Mouse (Mus musculus): ENCODE measurements around the gene Tmem245. TPM values are rescaled to one million over a fixed set of nuclear protein-coding genes. Genes with fewer than 3 reads are reported as not detected.

The Tmem245 gene
- 8.7 and 14.3 TPM in 2 replicates for polyA plus RNA-seq (2014; fragmentation: Nextera tagmentation; extraction: Ambion mirVana)

DNA sequence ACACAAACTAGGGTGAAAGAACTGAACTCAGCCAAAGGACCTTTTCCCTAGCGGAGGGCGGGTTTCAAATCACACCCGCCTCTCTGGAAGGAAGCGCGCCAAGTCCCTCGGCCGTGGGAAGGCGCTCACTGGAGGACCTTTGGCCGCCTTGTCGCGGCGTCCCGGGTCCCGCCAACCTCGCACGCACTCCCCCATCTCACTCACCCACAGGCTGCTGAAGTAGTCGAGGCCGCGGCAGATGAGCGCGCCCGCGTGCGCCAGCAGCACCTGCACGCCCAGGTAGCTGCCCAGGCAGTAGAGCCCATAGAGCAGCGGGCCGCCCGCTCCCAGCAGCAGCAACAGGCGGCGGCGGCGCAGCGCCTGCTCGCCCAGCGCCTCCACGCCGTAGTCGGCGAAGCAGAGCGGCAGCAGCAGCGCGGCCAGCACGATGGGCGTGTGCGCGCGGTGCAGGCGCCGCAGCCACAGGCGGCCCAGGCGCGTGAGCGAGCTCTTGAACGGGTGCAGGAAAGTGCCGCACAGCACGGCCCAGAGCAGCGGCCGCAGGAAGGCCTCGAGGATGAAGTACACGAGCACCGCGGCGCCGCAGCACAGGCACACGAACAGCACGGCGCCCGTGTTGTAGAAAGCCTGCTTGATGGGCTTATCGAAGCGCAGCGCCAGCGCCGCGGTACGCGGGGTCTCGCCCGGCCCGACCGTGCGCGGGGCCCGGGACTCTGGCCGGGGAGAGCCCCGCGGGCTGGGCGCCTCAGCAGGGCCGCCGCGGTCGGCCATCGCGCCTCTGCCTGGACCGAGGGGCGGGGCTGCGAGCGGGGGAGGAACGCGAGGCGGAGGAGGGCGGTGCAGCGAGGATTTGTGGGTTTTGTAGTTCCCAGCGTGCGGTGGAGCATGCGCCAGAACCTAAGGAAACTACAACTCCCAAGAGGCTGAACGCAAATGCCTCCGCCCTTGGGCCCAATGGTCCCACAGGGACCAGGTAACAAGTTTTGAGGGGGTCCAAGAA is at the start of gene Tmem245:
Gene Tmem245 (minus strand): TSS at position 797 of the 1,000 bp plus-strand sequence.
- peaks cover 21% of the 10 kb centered on the region for H3K4me1 ChIP-seq (ENCODE audit: control insufficient read depth, insufficient read depth, low read length)
- H3K4me3 ChIP-seq (ENCODE audit: low read length): peak within 1 kb of the TSS; percentile 90
- H3K9me3 ChIP-seq (ENCODE audit: control insufficient read depth, low read length): no peaks in the 10 kb centered on the region
- no peaks in the 10 kb centered on the region for H3K27me3 ChIP-seq (ENCODE audit: control insufficient read depth, insufficient read depth, low read length)
- WGBS: under 1% methylated on average over 107 of the region's 107 CpGs
- H3K27ac ChIP-seq (ENCODE audit: low read depth, low read length): peak within 1 kb of the TSS; percentile 94
- no peaks in the 10 kb centered on the region for H3K36me3 ChIP-seq (ENCODE audit: control insufficient read depth, insufficient read depth, low read length)
- ATAC-seq (ENCODE audit: low FRiP score, low TSS enrichment): peak; percentile 96
- H3K4me2 ChIP-seq (replicated peaks; ENCODE audit: low read depth, low read length): peak within 1 kb of the TSS; percentile 83
- H3K9ac ChIP-seq (ENCODE audit: low read depth, low read length): peak within 1 kb of the TSS; percentile 91

DNA sequence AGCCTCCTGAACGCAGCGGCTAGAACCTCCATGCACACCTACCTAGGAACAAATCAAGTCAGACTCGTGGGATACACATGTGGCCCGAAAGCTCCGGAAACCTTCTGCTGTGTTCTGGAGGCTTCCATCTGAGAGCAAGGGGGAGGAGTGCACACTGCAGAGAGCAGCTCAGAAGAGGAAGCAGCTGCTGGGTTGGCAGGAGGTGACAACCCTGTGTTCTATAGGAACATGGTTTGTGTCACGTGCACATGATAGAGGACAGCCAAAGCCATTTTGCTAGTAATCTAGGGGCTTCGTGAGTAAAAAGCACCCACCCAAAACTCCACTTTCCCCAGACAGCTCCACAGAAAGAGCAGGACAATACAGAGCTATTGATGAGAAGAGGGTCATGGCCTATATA is 46.1 kb upstream of the Tmem245 start:
- H3K4me3 ChIP-seq (ENCODE audit: low read length): no peak overlapping the region
- peaks cover 28% of the 10 kb centered on the region for H3K27me3 ChIP-seq (ENCODE audit: control insufficient read depth, insufficient read depth, low read length)
- 81% methylated on average over 7 of the region's 7 CpGs for WGBS
- H3K4me2 ChIP-seq (replicated peaks; ENCODE audit: low read depth, low read length): no peak overlapping the region
- H3K9me3 ChIP-seq (ENCODE audit: control insufficient read depth, low read length): no peaks in the 10 kb centered on the region
- H3K9ac ChIP-seq (ENCODE audit: low read depth, low read length): no peak overlapping the region
- H3K36me3 ChIP-seq (ENCODE audit: control insufficient read depth, insufficient read depth, low read length): no peaks in the 10 kb centered on the region
- no peaks in the 10 kb centered on the region for H3K4me1 ChIP-seq (ENCODE audit: control insufficient read depth, insufficient read depth, low read length)
- ATAC-seq (ENCODE audit: low FRiP score, low TSS enrichment): no peak
- no peak overlapping the region for H3K27ac ChIP-seq (ENCODE audit: low read depth, low read length)

DNA sequence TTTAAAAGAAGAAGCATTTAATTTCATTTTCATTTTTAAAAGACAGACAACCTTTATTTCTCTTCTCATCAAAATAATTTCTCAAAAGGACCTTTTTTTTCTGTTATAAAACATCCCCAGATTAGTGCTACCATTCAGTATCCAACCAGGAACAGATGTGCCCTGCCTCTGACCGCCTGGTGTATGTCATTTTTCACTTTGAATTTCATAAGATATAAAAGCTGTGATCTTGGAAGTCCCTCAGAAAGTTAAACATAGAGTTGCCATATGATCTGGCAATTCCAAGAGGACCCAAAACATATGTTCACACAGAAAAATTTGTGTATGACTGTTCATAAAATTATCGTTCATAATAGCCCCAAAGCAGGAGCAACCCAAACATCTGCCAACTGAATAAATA is 44.7 kb upstream of the Tmem245 start:
- Histone ChIP-seq H3K4me2 (replicated peaks; ENCODE audit: low read depth, low read length) (no peak overlapping the region), H3K4me3 (ENCODE audit: low read length) (no peak overlapping the region), H3K27me3 (ENCODE audit: control insufficient read depth, insufficient read depth, low read length) (peaks cover 28% of the 10 kb centered on the region), H3K27ac (ENCODE audit: low read depth, low read length) (no peak overlapping the region), H3K9ac (ENCODE audit: low read depth, low read length) (no peak overlapping the region), H3K9me3 (ENCODE audit: control insufficient read depth, low read length) (no peaks in the 10 kb centered on the region), H3K36me3 (ENCODE audit: control insufficient read depth, insufficient read depth, low read length) (no peaks in the 10 kb centered on the region), H3K4me1 (ENCODE audit: control insufficient read depth, insufficient read depth, low read length) (no peaks in the 10 kb centered on the region)
- 76% methylated on average over 2 of the region's 2 CpGs for whole genome bisulfite sequencing
- ATAC-seq (ENCODE audit: low FRiP score, low TSS enrichment): no peak

DNA sequence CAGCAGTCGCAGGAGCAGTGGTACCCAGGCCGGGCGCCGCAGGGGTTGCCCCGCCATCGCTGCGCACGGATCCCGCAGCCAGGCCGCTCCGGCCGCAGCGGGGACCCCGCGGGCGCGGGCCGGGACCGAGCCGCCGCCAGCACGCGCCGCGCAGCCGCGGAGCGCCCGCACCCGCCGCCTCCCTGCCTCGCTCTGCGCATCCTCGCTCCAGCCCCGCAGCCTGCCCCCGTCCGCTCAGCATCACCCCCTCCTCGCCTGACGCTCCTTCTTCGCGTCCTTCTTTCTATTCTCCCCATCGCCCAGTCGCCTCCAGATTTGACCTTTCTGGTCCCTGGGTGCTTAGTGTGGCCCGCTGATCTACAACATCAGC is 43.0 kb upstream of the Tmem245 start, which contains the start of gene Frrs1l:
Gene Frrs1l (minus strand): TSS at position 177 of the 370 bp plus-strand sequence.
- Histone ChIP-seq H3K36me3 (ENCODE audit: control insufficient read depth, insufficient read depth, low read length) (no peaks in the 10 kb centered on the region), H3K4me3 (ENCODE audit: low read length) (peak within 1 kb of the TSS; percentile 65), H3K4me1 (ENCODE audit: control insufficient read depth, insufficient read depth, low read length) (no peaks in the 10 kb centered on the region), H3K27ac (ENCODE audit: low read depth, low read length) (no peak within 1 kb of the TSS), H3K4me2 (replicated peaks; ENCODE audit: low read depth, low read length) (peak within 1 kb of the TSS; percentile 100), H3K9me3 (ENCODE audit: control insufficient read depth, low read length) (no peaks in the 10 kb centered on the region), H3K9ac (ENCODE audit: low read depth, low read length) (peak within 1 kb of the TSS; percentile 60), H3K27me3 (ENCODE audit: control insufficient read depth, insufficient read depth, low read length) (peaks cover 28% of the 10 kb centered on the region)
- ATAC-seq (ENCODE audit: low FRiP score, low TSS enrichment): 0 out of 2 replicates have a peak, but pooled peaks have one; percentile 55
- under 1% methylated on average over 40 of the region's 44 CpGs for WGBS

- WGBS: 5% methylated on average over 36 of the region's 45 CpGs
- no peaks in the 10 kb centered on the region for H3K9me3 ChIP-seq (ENCODE audit: control insufficient read depth, low read length)
- no peaks in the 10 kb centered on the region for H3K4me1 ChIP-seq (ENCODE audit: control insufficient read depth, insufficient read depth, low read length)
Measured at GRCm38 (mm10) chr4:56989431-56990214, 42.4 kb upstream of the Tmem245 start.

GRCm38 (mm10) chr4:56965586-56966179 is 18.4 kb upstream of the Tmem245 start:
- H3K9ac ChIP-seq (ENCODE audit: low read depth, low read length): no peak overlapping the region
- WGBS: 42% methylated on average over 7 of the region's 7 CpGs
- H3K36me3 ChIP-seq (ENCODE audit: control insufficient read depth, insufficient read depth, low read length): no peaks in the 10 kb centered on the region
- H3K4me2 ChIP-seq (replicated peaks; ENCODE audit: low read depth, low read length): no peak overlapping the region
- no peak overlapping the region for H3K27ac ChIP-seq (ENCODE audit: low read depth, low read length)
- no peak for ATAC-seq (ENCODE audit: low FRiP score, low TSS enrichment)
- H3K27me3 ChIP-seq (ENCODE audit: control insufficient read depth, insufficient read depth, low read length): no peaks in the 10 kb centered on the region
- no peak overlapping the region for H3K4me3 ChIP-seq (ENCODE audit: low read length)
- H3K9me3 ChIP-seq (ENCODE audit: control insufficient read depth, low read length): no peaks in the 10 kb centered on the region
- H3K4me1 ChIP-seq (ENCODE audit: control insufficient read depth, insufficient read depth, low read length): no peaks in the 10 kb centered on the region

More at GRCm38 (mm10) chr4:56989431-56990214, 42.4 kb upstream of the Tmem245 start:
- Histone ChIP-seq H3K27me3 (ENCODE audit: control insufficient read depth, insufficient read depth, low read length) (peaks cover 28% of the 10 kb centered on the region), H3K9ac (ENCODE audit: low read depth, low read length) (peak overlapping the region; percentile 60), H3K4me2 (replicated peaks; ENCODE audit: low read depth, low read length) (peak overlapping the region; percentile 100), H3K36me3 (ENCODE audit: control insufficient read depth, insufficient read depth, low read length) (no peaks in the 10 kb centered on the region), H3K4me3 (ENCODE audit: low read length) (peak overlapping the region; percentile 65), H3K27ac (ENCODE audit: low read depth, low read length) (no peak overlapping the region)
- ATAC-seq (ENCODE audit: low FRiP score, low TSS enrichment): 0 out of 2 replicates have a peak, but pooled peaks have one; percentile 24

DNA sequence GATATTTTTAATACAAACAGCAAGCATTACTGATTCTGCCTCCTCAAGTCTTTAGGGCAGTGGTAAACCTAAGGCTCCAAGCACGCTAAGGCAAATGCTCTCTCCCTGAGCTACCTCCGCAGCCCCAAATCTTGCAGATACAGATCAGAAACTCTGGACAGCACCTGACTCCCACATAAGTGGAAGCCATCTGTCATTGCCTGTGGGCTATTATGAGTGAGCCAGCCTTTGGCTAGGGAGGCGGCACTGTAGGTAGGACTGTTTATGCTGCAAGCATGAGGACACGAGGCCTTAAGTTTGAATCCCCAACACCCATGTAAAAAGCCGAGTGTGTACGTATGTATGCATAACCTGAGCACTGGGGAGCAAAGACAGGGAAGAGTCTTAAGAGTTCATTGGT is 16.4 kb upstream of the Tmem245 start:
- H3K36me3 ChIP-seq (ENCODE audit: control insufficient read depth, insufficient read depth, low read length): no peaks in the 10 kb centered on the region
- H3K9me3 ChIP-seq (ENCODE audit: control insufficient read depth, low read length): no peaks in the 10 kb centered on the region
- ATAC-seq (ENCODE audit: low FRiP score, low TSS enrichment): no peak
- no peak overlapping the region for H3K4me3 ChIP-seq (ENCODE audit: low read length)
- H3K4me1 ChIP-seq (ENCODE audit: control insufficient read depth, insufficient read depth, low read length): no peaks in the 10 kb centered on the region
- no peaks in the 10 kb centered on the region for H3K27me3 ChIP-seq (ENCODE audit: control insufficient read depth, insufficient read depth, low read length)
- no peak overlapping the region for H3K27ac ChIP-seq (ENCODE audit: low read depth, low read length)
- H3K4me2 ChIP-seq (replicated peaks; ENCODE audit: low read depth, low read length): no peak overlapping the region
- H3K9ac ChIP-seq (ENCODE audit: low read depth, low read length): no peak overlapping the region
- WGBS: 77% methylated on average over 6 of the region's 6 CpGs

GRCm38 (mm10) chr4:56961320-56961925 is 14.2 kb upstream of the Tmem245 start:
- WGBS: 78% methylated on average over 12 of the region's 12 CpGs
- no peak for ATAC-seq (ENCODE audit: low FRiP score, low TSS enrichment)

More at GRCm38 (mm10) chr4:56961320-56961925, 14.2 kb upstream of the Tmem245 start:
- Histone ChIP-seq H3K9me3 (ENCODE audit: control insufficient read depth, low read length) (no peaks in the 10 kb centered on the region), H3K4me2 (replicated peaks; ENCODE audit: low read depth, low read length) (no peak overlapping the region), H3K4me3 (ENCODE audit: low read length) (no peak overlapping the region), H3K36me3 (ENCODE audit: control insufficient read depth, insufficient read depth, low read length) (no peaks in the 10 kb centered on the region), H3K27me3 (ENCODE audit: control insufficient read depth, insufficient read depth, low read length) (no peaks in the 10 kb centered on the region), H3K9ac (ENCODE audit: low read depth, low read length) (no peak overlapping the region), H3K27ac (ENCODE audit: low read depth, low read length) (no peak overlapping the region), H3K4me1 (ENCODE audit: control insufficient read depth, insufficient read depth, low read length) (no peaks in the 10 kb centered on the region)
